Mouse (Mus musculus) G1E (cell line): ENCODE results near the gene Reg3a. TPM values are rescaled to one million over a fixed set of nuclear protein-coding genes. Genes with fewer than 3 reads are reported as not detected.
"Not testable (repeated sequence)": the region's sequence is repeated elsewhere in the genome, so short reads cannot be mapped to it uniquely, and the experiment has no call there.

ENCODE experiments used
- ATAC-seq: 2 replicates; pipeline ENCODE4 v1.8.0; 2016; ENCODE audit warnings: mild to moderate bottlenecking; ENCODE audit not compliant: insufficient number of reproducible peaks, poor library complexity, low FRiP score, severe bottlenecking; ENCODE audit errors: extremely low read depth
- DNase-seq: peaks from one replicate; pipeline ENCODE4 v3.0.0; 2012; ENCODE audit warnings: low spot score
- H3K27me3 ChIP-seq: 2 replicates; pipeline ENCODE4 v1.6.1; 2012; ENCODE audit warnings: mild to moderate bottlenecking, low read length, inconsistent platforms; ENCODE audit not compliant: insufficient read depth
- H3K36me3 ChIP-seq: replicated peaks from 2 replicates; pipeline ENCODE3; 2012; ENCODE audit warnings: mild to moderate bottlenecking, inconsistent platforms
- H3K4me1 ChIP-seq: 2 replicates; pipeline ENCODE4 v1.6.1; 2012; ENCODE audit warnings: low read depth, low read length, inconsistent platforms, mixed read lengths; ENCODE audit not compliant: insufficient read depth
- H3K4me3 ChIP-seq: 2 replicates; pipeline ENCODE4 v1.5.1; 2012; ENCODE audit warnings: low read depth, mild to moderate bottlenecking, inconsistent platforms, low read length, moderate library complexity, mixed read lengths
- H3K9me3 ChIP-seq: replicated peaks from 2 replicates; pipeline ENCODE4 v1.6.1; 2012; ENCODE audit warnings: inconsistent platforms
- CTCF ChIP-seq: IDR thresholded peaks from 2 replicates; pipeline ENCODE4 v1.5.1; 2012; ENCODE audit warnings: low read depth, low read length, inconsistent platforms, mixed read lengths
- GATA1 ChIP-seq: IDR thresholded peaks from 2 replicates; pipeline ENCODE4 v1.6.1; 2012; ENCODE audit warnings: borderline replicate concordance, low read length, inconsistent platforms, mixed read lengths
- GATA2 ChIP-seq: IDR thresholded peaks from 2 replicates; pipeline ENCODE4 v1.6.1; 2012; ENCODE audit warnings: low read depth, low read length, inconsistent platforms, borderline replicate concordance
- POLR2AphosphoS5 ChIP-seq: IDR thresholded peaks from 2 replicates; pipeline ENCODE4 v1.6.1; 2012; ENCODE audit warnings: low read depth, low read length, inconsistent platforms; ENCODE audit not compliant: insufficient replicate concordance
- TAL1 ChIP-seq: conservative IDR thresholded peaks from 2 replicates; pipeline ENCODE4 v1.6.1; 2012; ENCODE audit warnings: low read depth, low read length, inconsistent platforms, mixed read lengths
- polyA plus RNA-seq: library from polyadenylated mRNA; stranded (reverse); fragments of >175 nt; gene quantifications from 2 replicates; pipeline ENCODE4 v1.2.3, GENCODE M21; 2012
- total RNA-seq, 2 experiments: library from RNA; stranded (forward) in 1 of 2; stranded (reverse) in 1 of 2; fragments of 200-1000 nt in 1 of 2; fragments of >200 nt in 1 of 2; fragmentation: Nextera tagmentation in 1 of 2; gene quantifications; 2 replicates each; pipeline ENCODE4 v1.2.3; 2014 to 2017

The Reg3a gene
- total and polyA plus RNA-seq, 3 experiments: not detected

GRCm38 (mm10) chr6:78378765-78379164, 1.7 kb upstream of the Reg3a start, which contains the start of gene Reg3d:
TSS of gene Reg3d (minus strand) at chr6:78378865.
- H3K9me3 ChIP-seq: peaks cover 2% of the 10 kb centered on the region
- no peaks in the 10 kb centered on the region for H3K27me3 ChIP-seq
- H3K36me3 ChIP-seq: no peaks in the 10 kb centered on the region
- ATAC-seq (no peak), DNase-seq (no peak)
- H3K4me1 ChIP-seq: no peaks in the 10 kb centered on the region
- TF ChIP-seq GATA1: no peak
- TF ChIP-seq GATA2: no peak
- no peak for TF ChIP-seq TAL1
- TF ChIP-seq POLR2AphosphoS5: no peak
- TF ChIP-seq CTCF: no peak
- no peak within 1 kb of the TSS for H3K4me3 ChIP-seq

GRCm38 (mm10) chr6:78385609-78386008, 5.1 kb downstream of the Reg3a start:
- no peak for DNase-seq
- Histone ChIP-seq H3K9me3 (peaks cover 2% of the 10 kb centered on the region), H3K36me3 (no peaks in the 10 kb centered on the region), H3K27me3 (no peaks in the 10 kb centered on the region), H3K4me1 (no peaks in the 10 kb centered on the region), H3K4me3 (no peak overlapping the region)
- TF ChIP-seq GATA2 (no peak), POLR2AphosphoS5 (no peak), TAL1 (no peak), GATA1 (no peak), CTCF (no peak)
- no peak for ATAC-seq

- not testable (repeated sequence) for ATAC-seq, H3K9me3 ChIP-seq, DNase-seq, H3K4me3 ChIP-seq, H3K27me3 ChIP-seq, H3K36me3 ChIP-seq, H3K4me1 ChIP-seq
Observed at GRCm38 (mm10) chr6:78395323-78395722, 14.8 kb downstream of the Reg3a start, which contains the start of gene Reg2. TSS of gene Reg2 (plus strand) at chr6:78395623.

- not testable (repeated sequence) for H3K9me3 ChIP-seq, ATAC-seq, H3K27me3 ChIP-seq
Observed at GRCm38 (mm10) chr6:78422411-78422810, 41.9 kb downstream of the Reg3a start, which contains the start of gene Reg1. TSS of gene Reg1 (plus strand) at chr6:78422711.

GRCm38 (mm10) chr6:78425497-78425896, 45.0 kb downstream of the Reg3a start:
- H3K36me3 ChIP-seq: no peaks in the 10 kb centered on the region
- no peak for DNase-seq
- H3K9me3 ChIP-seq: no peaks in the 10 kb centered on the region
- H3K4me1 ChIP-seq: no peaks in the 10 kb centered on the region
- ATAC-seq: no peak
- no peaks in the 10 kb centered on the region for H3K27me3 ChIP-seq
- no peak for TF ChIP-seq POLR2AphosphoS5
- no peak for TF ChIP-seq CTCF
- TF ChIP-seq GATA1: no peak
- no peak for TF ChIP-seq GATA2
- no peak for TF ChIP-seq TAL1
- H3K4me3 ChIP-seq: no peak overlapping the region

More at GRCm38 (mm10) chr6:78422411-78422810, 41.9 kb downstream of the Reg3a start, which contains the start of gene Reg1:
- DNase-seq, H3K4me3 ChIP-seq, H3K36me3 ChIP-seq, H3K4me1 ChIP-seq: not testable (repeated sequence)

Other genes starting within 250 kb of the Reg3a start
- not detected in 2 replicates for gene Reg3b, start 10.1 kb upstream of the Reg3a start, total RNA-seq (2014; fragmentation: Nextera tagmentation)
- not detected in 2 replicates for gene Reg3b, start 10.1 kb upstream of the Reg3a start, total RNA-seq (2017)
- gene Reg3b, start 10.1 kb upstream of the Reg3a start, polyA plus RNA-seq: not detected in 2 replicates
- not detected in 2 replicates for gene Reg3d, start 1.8 kb upstream of the Reg3a start, total RNA-seq (2014; fragmentation: Nextera tagmentation)
- not detected in 2 replicates for gene Reg3d, start 1.8 kb upstream of the Reg3a start, total RNA-seq (2017)
- gene Reg3d, start 1.8 kb upstream of the Reg3a start, polyA plus RNA-seq: not detected in 2 replicates
- gene Reg2, start 14.9 kb downstream of the Reg3a start, total RNA-seq (2014; fragmentation: Nextera tagmentation): not detected in 2 replicates
- gene Reg2, start 14.9 kb downstream of the Reg3a start, total RNA-seq (2017): not detected in 2 replicates
- gene Reg2, start 14.9 kb downstream of the Reg3a start, polyA plus RNA-seq: not detected in 2 replicates
- not detected in 2 replicates for gene Reg1, start 42.0 kb downstream of the Reg3a start, total RNA-seq (2014; fragmentation: Nextera tagmentation)
- not detected in 2 replicates for gene Reg1, start 42.0 kb downstream of the Reg3a start, total RNA-seq (2017)
- not detected in 2 replicates for gene Reg1, start 42.0 kb downstream of the Reg3a start, polyA plus RNA-seq
- not detected in 2 replicates for gene Reg3g, start 88.2 kb downstream of the Reg3a start, total RNA-seq (2014; fragmentation: Nextera tagmentation)
- 0.12 TPM in 1 of 2 replicates, not detected in the other for gene Reg3g, start 88.2 kb downstream of the Reg3a start, total RNA-seq (2017)
- gene Reg3g, start 88.2 kb downstream of the Reg3a start, polyA plus RNA-seq: not detected in 2 replicates